Mouse (Mus musculus) retina, embryonic 14.5 days (tissue): ENCODE data around the gene Chrna5.

Source experiments
- DNase-seq: peaks from one replicate; pipeline ENCODE4 v3.0.0-alpha.2; 2015; ENCODE audit warnings: low spot score

The Chrna5 gene

GRCm38 (mm10) chr9:55023902-55024583, 43.4 kb downstream of the Chrna5 start:
- DNase-seq = peak; percentile 95

GRCm38 (mm10) chr9:55025534-55026274, 45.0 kb downstream of the Chrna5 start:
- DNase-seq = peak; percentile 62

- peak; percentile 76 for DNase-seq
Observed at GRCm38 (mm10) chr9:55026275-55026663, 45.6 kb downstream of the Chrna5 start, which contains the start of gene Chrna3. Gene Chrna3 (minus strand): TSS chr9:55026562.

GRCm38 (mm10) chr9:55031435-55032167, 50.9 kb downstream of the Chrna5 start:
- DNase-seq = peak; percentile 74

GRCm38 (mm10) chr9:55038948-55039347, 58.3 kb downstream of the Chrna5 start:
- no peak for DNase-seq

- no peak for DNase-seq
Observed at GRCm38 (mm10) chr9:55039983-55040382, 59.3 kb downstream of the Chrna5 start.

GRCm38 (mm10) chr9:55041389-55041788, 60.7 kb downstream of the Chrna5 start:
- DNase-seq = no peak

GRCm38 (mm10) chr9:55043688-55044087, 63.0 kb downstream of the Chrna5 start:
- DNase-seq = peak; percentile 35

- DNase-seq = no peak
Observed at GRCm38 (mm10) chr9:55045001-55045400, 64.3 kb downstream of the Chrna5 start.

GRCm38 (mm10) chr9:55046764-55047163, 66.1 kb downstream of the Chrna5 start:
- peak; percentile 81 for DNase-seq

- peak; percentile 62 for DNase-seq
Observed at GRCm38 (mm10) chr9:55048211-55048880, 67.7 kb downstream of the Chrna5 start, which contains the start of gene Chrnb4. Gene Chrnb4 (minus strand): TSS chr9:55048779.

GRCm38 (mm10) chr9:55055386-55055930, 74.8 kb downstream of the Chrna5 start:
- no peak for DNase-seq
